Mouse (Mus musculus): Measurements from ENCODE around the gene Padi1. TPM values are rescaled to one million over a fixed set of nuclear protein-coding genes. Genes with fewer than 3 reads are reported as not detected.

Padi1 gene
- total and polyA plus RNA-seq, 3 experiments, result 0.03 to 0.16 TPM; not detected in 1

DNA sequence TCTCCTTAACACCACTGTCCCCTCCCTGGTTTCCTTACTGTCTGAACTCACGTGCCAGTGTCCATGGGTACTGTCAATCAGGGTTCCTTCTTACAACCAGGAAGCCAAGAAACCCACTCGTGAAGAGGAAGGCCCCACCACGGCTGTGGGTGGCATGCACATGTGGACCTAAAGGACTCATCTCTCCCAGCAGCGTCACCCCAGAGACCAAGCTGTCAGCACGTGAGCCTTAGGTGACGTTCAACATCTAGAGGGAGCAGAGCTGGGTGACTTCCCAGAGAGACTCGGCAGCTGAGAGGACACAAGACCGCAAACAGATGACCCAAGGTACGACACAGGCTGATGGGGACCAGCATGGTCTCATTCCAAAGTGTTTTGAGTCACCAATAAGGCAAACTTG lies 31.9 kb upstream of the Padi1 start:
- no peak for ATAC-seq (ENCODE audit: extremely low read depth, insufficient number of reproducible peaks, low FRiP score, poor library complexity, severe bottlenecking)

DNA sequence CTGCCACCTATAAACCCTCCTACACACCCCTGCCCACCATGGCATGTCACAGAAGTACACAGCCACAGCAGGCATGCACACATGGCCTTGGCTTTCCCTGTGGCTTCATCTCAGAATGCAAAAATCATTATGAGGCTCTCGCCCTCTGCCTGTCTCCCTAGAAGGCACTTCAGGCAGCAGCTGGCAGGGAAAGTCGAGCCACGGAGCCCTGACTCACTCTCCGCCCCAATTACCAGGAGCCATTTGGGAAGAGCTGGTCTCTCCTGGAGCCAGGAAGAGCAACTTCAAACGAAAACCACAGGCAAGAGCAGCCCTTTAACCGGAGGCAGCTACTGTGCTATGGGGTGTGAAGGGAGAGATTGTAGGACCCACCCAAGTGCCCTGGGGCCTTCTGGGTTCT lies 31.1 kb upstream of the Padi1 start:
- Histone ChIP-seq H3K36me3 (replicated peaks) (no peaks in the 10 kb centered on the region), H3K4me3 (ENCODE audit: low read depth, low read length) (no peak overlapping the region), H3K9me3 (replicated peaks) (peaks cover under 1% of the 10 kb centered on the region; the same call in 1 of the 2 replicates), H3K27me3 (ENCODE audit: insufficient read depth, low read length) (peaks cover 11% of the 10 kb centered on the region; the same call in 1 of the 2 replicates), H3K4me1 (ENCODE audit: insufficient read depth, low read depth, low read length) (no peaks in the 10 kb centered on the region)
- no peak for DNase-seq (ENCODE audit: low spot score)
- ATAC-seq (ENCODE audit: extremely low read depth, insufficient number of reproducible peaks, low FRiP score, poor library complexity, severe bottlenecking), result no peak
- TF ChIP-seq TAL1 (conservative IDR thresholded peaks at IDR 0.05; ENCODE audit: low read depth, low read length) (no peak), GATA1 (IDR thresholded peaks at IDR 0.05; ENCODE audit: borderline replicate concordance, low read length) (no peak), GATA2 (IDR thresholded peaks at IDR 0.05; ENCODE audit: borderline replicate concordance, low read depth, low read length) (no peak), CTCF (IDR thresholded peaks at IDR 0.05; ENCODE audit: low read depth, low read length) (no peak), POLR2AphosphoS5 (IDR thresholded peaks at IDR 0.05; ENCODE audit: insufficient replicate concordance, low read depth, low read length) (no peak)

More for the DNA sequence above, 31.9 kb upstream of the Padi1 start:
- no peak for DNase-seq (ENCODE audit: low spot score)
- TF ChIP-seq TAL1 (conservative IDR thresholded peaks at IDR 0.05; ENCODE audit: low read depth, low read length) (no peak), GATA1 (IDR thresholded peaks at IDR 0.05; ENCODE audit: borderline replicate concordance, low read length) (no peak), POLR2AphosphoS5 (IDR thresholded peaks at IDR 0.05; ENCODE audit: insufficient replicate concordance, low read depth, low read length) (no peak), CTCF (IDR thresholded peaks at IDR 0.05; ENCODE audit: low read depth, low read length) (no peak), GATA2 (IDR thresholded peaks at IDR 0.05; ENCODE audit: borderline replicate concordance, low read depth, low read length) (no peak)
- H3K4me1 ChIP-seq (ENCODE audit: insufficient read depth, low read depth, low read length), result no peaks in the 10 kb centered on the region
- H3K27me3 ChIP-seq (ENCODE audit: insufficient read depth, low read length), result peaks cover 6% of the 10 kb centered on the region; the same call in 1 of the 2 replicates
- no peaks in the 10 kb centered on the region for H3K36me3 ChIP-seq (replicated peaks)
- peaks cover 4% of the 10 kb centered on the region for H3K9me3 ChIP-seq (replicated peaks)
- no peak overlapping the region for H3K4me3 ChIP-seq (ENCODE audit: low read depth, low read length)

DNA sequence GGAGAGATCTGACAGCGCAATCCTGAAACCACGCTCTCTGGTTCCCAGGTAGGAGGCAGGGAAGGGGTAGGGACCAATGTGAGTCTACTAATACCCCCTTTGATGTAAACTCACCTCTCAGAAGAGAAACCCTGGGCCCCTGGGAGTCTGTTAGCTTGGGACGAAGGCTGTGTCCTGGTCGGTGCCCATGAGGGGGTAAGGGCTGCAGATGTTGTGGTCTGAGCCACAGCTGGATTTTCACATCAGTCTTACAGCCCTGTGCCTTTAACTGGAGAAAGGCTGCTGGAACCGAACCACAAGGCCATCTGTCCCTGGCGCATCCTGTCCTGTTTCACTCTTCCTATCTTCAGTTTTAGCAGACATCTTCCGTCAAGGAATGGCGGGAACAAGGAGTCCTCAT lies 30.6 kb upstream of the Padi1 start:
- peaks cover 11% of the 10 kb centered on the region; the same call in 1 of the 2 replicates for H3K27me3 ChIP-seq (ENCODE audit: insufficient read depth, low read length)
- TF ChIP-seq GATA2 (IDR thresholded peaks at IDR 0.05; ENCODE audit: borderline replicate concordance, low read depth, low read length), result no peak
- TF ChIP-seq TAL1 (conservative IDR thresholded peaks at IDR 0.05; ENCODE audit: low read depth, low read length), result no peak
- no peak for TF ChIP-seq CTCF (IDR thresholded peaks at IDR 0.05; ENCODE audit: low read depth, low read length)
- TF ChIP-seq GATA1 (IDR thresholded peaks at IDR 0.05; ENCODE audit: borderline replicate concordance, low read length), result no peak
- no peak for TF ChIP-seq POLR2AphosphoS5 (IDR thresholded peaks at IDR 0.05; ENCODE audit: insufficient replicate concordance, low read depth, low read length)
- no peak overlapping the region for H3K4me3 ChIP-seq (ENCODE audit: low read depth, low read length)
- ATAC-seq (ENCODE audit: extremely low read depth, insufficient number of reproducible peaks, low FRiP score, poor library complexity, severe bottlenecking), result no peak
- no peak for DNase-seq (ENCODE audit: low spot score)
- H3K9me3 ChIP-seq (replicated peaks), result no peaks in the 10 kb centered on the region
- no peaks in the 10 kb centered on the region for H3K36me3 ChIP-seq (replicated peaks)
- no peaks in the 10 kb centered on the region for H3K4me1 ChIP-seq (ENCODE audit: insufficient read depth, low read depth, low read length)

DNA sequence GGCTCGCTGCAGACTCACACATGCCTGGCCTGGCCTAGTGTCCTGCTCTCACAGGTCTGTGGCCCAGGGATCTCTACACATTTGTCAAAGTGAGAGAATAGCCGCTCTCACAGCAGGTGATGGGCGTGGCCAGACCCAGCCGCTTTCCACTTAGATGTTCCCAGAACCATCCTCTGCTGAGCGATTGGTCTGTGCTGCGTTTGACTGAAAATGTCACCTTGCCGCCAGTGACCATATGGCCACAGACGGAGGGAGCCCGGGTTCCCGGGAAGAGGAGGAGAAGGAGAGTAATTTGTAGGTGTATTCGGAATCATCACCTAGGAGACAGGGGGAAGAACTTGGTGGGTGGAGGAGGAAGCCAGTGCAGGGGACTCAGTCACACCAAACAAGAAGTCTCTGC lies 27.4 kb upstream of the Padi1 start:
- ATAC-seq (ENCODE audit: extremely low read depth, insufficient number of reproducible peaks, low FRiP score, poor library complexity, severe bottlenecking) (no peak), DNase-seq (ENCODE audit: low spot score) (no peak)
- Histone ChIP-seq H3K36me3 (replicated peaks) (no peaks in the 10 kb centered on the region), H3K27me3 (ENCODE audit: insufficient read depth, low read length) (peaks cover 14% of the 10 kb centered on the region; the same call in 1 of the 2 replicates), H3K4me1 (ENCODE audit: insufficient read depth, low read depth, low read length) (no peaks in the 10 kb centered on the region; the same call in 1 of the 2 replicates), H3K4me3 (ENCODE audit: low read depth, low read length) (no peak overlapping the region), H3K9me3 (replicated peaks) (no peaks in the 10 kb centered on the region)
- TF ChIP-seq GATA1 (IDR thresholded peaks at IDR 0.05; ENCODE audit: borderline replicate concordance, low read length), result no peak
- TF ChIP-seq TAL1 (conservative IDR thresholded peaks at IDR 0.05; ENCODE audit: low read depth, low read length), result no peak
- TF ChIP-seq POLR2AphosphoS5 (IDR thresholded peaks at IDR 0.05; ENCODE audit: insufficient replicate concordance, low read depth, low read length), result no peak
- TF ChIP-seq GATA2 (IDR thresholded peaks at IDR 0.05; ENCODE audit: borderline replicate concordance, low read depth, low read length), result no peak
- no peak for TF ChIP-seq CTCF (IDR thresholded peaks at IDR 0.05; ENCODE audit: low read depth, low read length)

DNA sequence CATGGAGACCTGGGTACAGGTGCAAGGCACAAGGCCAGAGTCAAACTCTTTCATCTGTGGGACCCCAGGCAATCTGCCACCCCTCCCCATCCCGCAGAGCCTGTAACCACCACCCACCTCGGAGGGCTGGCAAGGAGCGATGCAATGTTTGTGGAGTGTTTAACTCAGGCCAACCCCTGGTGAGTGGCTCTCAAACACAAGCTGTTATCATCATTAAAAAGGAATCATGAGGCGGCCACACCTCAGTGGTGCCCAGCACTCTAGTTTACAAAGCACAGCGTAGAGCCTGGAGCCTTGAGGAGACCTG lies 27.1 kb upstream of the Padi1 start:
- TF ChIP-seq POLR2AphosphoS5 (IDR thresholded peaks at IDR 0.05; ENCODE audit: insufficient replicate concordance, low read depth, low read length) (no peak), GATA1 (IDR thresholded peaks at IDR 0.05; ENCODE audit: borderline replicate concordance, low read length) (no peak), CTCF (IDR thresholded peaks at IDR 0.05; ENCODE audit: low read depth, low read length) (no peak), TAL1 (conservative IDR thresholded peaks at IDR 0.05; ENCODE audit: low read depth, low read length) (no peak), GATA2 (IDR thresholded peaks at IDR 0.05; ENCODE audit: borderline replicate concordance, low read depth, low read length) (no peak)
- ATAC-seq (ENCODE audit: extremely low read depth, insufficient number of reproducible peaks, low FRiP score, poor library complexity, severe bottlenecking) (no peak), DNase-seq (ENCODE audit: low spot score) (no peak)
- Histone ChIP-seq H3K4me1 (ENCODE audit: insufficient read depth, low read depth, low read length) (no peaks in the 10 kb centered on the region; the same call in 1 of the 2 replicates), H3K27me3 (ENCODE audit: insufficient read depth, low read length) (peaks cover 16% of the 10 kb centered on the region; the same call in 1 of the 2 replicates), H3K9me3 (replicated peaks) (no peaks in the 10 kb centered on the region), H3K4me3 (ENCODE audit: low read depth, low read length) (no peak overlapping the region), H3K36me3 (replicated peaks) (no peaks in the 10 kb centered on the region)

DNA sequence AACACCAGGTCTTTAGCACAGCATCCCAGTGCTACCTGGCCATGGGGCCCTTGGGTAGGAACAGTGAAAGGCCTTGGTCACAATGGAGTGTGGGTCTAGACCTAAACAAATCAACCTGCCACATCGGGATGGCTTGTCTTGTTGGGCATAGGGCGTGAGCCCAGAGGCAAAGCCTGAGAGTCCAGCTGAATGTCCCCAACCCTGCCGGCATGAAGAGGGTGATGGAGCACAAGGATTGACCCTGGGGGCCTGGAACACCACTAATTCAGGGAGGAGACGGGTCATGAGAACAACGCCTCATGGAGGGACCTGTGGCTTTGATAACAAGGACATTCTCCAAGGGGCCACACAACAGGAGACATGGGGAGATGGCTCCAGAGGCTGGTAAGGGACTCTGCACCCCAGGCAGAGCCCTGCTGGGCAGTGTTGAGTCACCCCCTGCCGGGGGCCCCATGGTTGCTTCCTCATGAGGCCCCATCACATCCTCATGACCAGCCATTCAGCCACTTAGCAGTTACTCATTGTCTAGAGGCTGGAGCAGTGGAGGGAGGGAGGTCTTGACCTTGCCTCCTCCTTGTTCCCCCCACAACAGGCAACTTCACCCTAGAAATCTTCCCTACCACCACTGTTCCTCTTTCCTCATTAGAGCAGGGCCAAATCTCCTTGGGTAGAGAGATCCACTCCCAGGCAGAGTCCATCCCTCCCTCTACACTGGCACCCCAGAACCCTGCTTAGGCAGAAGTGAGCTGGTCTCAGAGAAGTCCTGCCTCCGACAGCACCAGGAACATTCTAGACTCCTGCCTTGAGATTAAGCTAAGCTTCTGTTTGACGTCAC lies 26.5 kb upstream of the Padi1 start:
- no peaks in the 10 kb centered on the region; the same call in 1 of the 2 replicates for H3K4me1 ChIP-seq (ENCODE audit: insufficient read depth, low read depth, low read length)
- H3K36me3 ChIP-seq (replicated peaks), result no peaks in the 10 kb centered on the region
- no peak for DNase-seq (ENCODE audit: low spot score)
- H3K4me3 ChIP-seq (ENCODE audit: low read depth, low read length), result no peak overlapping the region
- peaks cover 15% of the 10 kb centered on the region; the same call in 1 of the 2 replicates for H3K27me3 ChIP-seq (ENCODE audit: insufficient read depth, low read length)
- no peak for TF ChIP-seq GATA2 (IDR thresholded peaks at IDR 0.05; ENCODE audit: borderline replicate concordance, low read depth, low read length)
- no peak for TF ChIP-seq TAL1 (conservative IDR thresholded peaks at IDR 0.05; ENCODE audit: low read depth, low read length)
- TF ChIP-seq POLR2AphosphoS5 (IDR thresholded peaks at IDR 0.05; ENCODE audit: insufficient replicate concordance, low read depth, low read length), result no peak
- TF ChIP-seq GATA1 (IDR thresholded peaks at IDR 0.05; ENCODE audit: borderline replicate concordance, low read length), result no peak
- TF ChIP-seq CTCF (IDR thresholded peaks at IDR 0.05; ENCODE audit: low read depth, low read length), result no peak
- no peaks in the 10 kb centered on the region for H3K9me3 ChIP-seq (replicated peaks)
- ATAC-seq (ENCODE audit: extremely low read depth, insufficient number of reproducible peaks, low FRiP score, poor library complexity, severe bottlenecking), result no peak; the same call in 1 of the 2 replicates

All from G1E (cell line).